Mouse (Mus musculus) forelimb bud, embryonic 11.5 days (tissue): Measurements from ENCODE around the gene Gm9508.
A peak's percentile ranks its signal among the peaks of the same experiment; 100 is the strongest.

Source experiments
- DNase-seq: peaks from one replicate; pipeline ENCODE4 v3.0.0-alpha.2; 2012; ENCODE audit warnings: low read depth, low spot score

Gene Gm9508

GRCm38 (mm10) chr10:77670710-77671109 is 26.3 kb downstream of the Gm9508 start:
- no peak for DNase-seq

GRCm38 (mm10) chr10:77667402-77667801 is 29.6 kb downstream of the Gm9508 start:
- no peak for DNase-seq

DNA sequence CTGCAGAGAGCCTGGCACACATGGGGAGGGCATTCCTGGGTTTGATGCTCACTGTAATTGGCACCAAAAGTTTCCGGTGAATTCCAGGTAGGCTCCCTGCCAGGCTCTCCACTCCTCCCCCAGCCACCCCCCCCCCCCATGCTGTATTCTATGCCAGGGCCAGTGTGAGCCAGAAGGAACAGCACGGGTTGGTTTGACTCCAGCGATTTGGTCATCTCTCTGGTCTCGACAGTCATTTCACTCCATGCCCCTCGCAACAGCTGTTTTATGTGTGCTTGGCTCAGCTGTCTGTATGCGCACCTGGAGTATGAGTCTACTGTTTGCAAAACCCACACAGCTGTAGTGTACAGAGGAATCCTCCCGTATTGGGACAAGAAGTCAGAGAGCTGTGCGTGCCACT is 30.7 kb downstream of the Gm9508 start:
- no peak for DNase-seq

DNA sequence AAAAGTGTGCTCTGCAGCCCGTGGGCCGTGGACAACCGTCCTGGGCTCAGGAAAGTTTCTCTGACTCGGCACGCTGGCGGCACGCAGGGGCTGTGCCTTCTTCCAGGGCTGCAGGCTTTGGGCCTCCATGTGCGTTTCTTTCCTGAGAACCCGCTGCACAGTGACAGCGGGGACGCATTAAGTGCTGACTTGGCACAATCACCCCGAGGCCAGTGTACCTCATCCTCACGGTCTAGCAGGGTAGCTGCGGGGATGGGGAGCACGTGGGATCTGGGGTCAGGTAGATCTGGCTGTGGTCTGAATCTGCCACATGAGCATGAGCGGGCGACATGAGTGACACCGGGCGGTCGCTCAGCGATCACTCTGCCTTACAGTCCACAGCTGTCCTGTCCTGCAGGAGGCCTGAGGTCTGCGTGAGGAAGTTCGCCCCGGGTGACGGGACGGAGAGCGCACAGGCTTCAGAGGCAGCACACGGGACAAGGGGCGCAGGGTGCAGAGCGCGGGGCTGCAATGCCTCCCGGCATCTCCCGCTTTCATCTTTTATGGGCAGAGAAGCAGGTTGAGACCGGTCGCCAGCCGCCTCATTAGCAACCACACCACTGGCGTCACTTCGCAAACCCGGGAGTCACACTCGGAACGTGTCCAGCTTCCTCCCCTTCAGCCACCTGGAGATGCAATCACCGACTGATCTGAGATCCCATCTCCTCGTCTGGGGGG is 32.9 kb downstream of the Gm9508 start:
- peak; percentile 57 for DNase-seq

DNA sequence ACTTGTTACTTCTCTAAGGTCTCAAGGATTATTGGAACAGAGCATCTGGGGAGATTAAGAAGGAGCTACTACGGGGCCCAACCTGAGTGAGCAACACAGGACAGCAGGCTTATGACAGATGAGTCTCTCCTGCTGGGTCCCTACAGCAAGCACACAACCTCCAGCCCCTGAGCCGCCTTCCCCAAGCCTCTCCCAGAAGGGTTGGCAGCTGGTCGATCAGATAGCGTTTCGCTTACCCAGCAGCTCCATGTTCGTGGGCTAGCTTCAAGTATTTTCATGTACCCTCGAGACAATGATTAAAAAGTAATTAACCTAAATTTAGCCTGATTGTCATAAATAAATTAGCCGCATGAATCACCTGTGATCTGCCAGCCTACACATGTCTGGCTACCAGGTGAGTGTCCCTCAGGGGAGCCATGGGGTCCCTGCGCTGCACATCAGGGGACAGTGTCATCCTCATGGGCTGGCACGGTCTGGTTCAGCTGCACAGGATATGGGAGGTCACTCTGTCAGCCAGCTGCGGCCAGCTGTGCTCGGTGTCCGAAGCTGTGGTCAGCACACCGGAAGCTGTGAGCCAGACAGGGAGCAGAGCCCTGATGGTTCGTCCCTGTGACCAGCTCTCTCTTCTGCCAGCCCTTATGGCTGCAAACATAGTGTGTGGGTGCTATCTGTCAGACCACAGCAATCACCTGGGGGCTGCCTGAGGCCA is 38.6 kb downstream of the Gm9508 start:
- no peak for DNase-seq

GRCm38 (mm10) chr10:77652046-77652445 is 45.0 kb downstream of the Gm9508 start:
- no peak for DNase-seq

DNA sequence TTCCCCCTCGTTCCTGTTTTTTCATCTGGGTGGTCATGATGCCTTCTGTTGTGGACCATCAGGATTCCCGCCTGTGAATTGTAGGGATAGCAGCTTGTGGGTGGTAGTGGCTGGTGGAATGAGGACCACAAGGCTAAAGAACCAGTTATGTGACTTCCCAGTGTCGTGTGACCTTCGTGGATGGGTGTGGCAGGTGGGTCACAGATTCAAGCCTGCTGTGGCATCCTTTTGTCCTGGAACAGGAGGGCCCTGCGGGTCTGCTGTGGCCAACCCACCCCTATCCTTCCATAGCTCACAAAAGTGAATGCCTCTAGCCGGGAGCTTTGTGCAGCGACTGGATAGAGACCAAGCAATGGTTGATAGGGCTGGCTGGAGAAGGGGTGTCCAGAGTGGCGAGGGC is 49.1 kb downstream of the Gm9508 start:
- no peak for DNase-seq

- DNase-seq = no peak
These were observed 49.6 kb downstream of the Gm9508 start for GRCm38 (mm10) chr10:77647461-77647860.
